Mouse (Mus musculus) heart, adult 18-20 months (tissue): ENCODE results near the gene Hist1h2bj. TPM values are rescaled to one million over a fixed set of nuclear protein-coding genes. Genes with fewer than 3 reads are reported as not detected.
A peak's percentile ranks its signal among the peaks of the same experiment; 100 is the strongest.

Experiments used
- DNase-seq, 2 experiments: peaks; one replicate each; pipeline ENCODE4 v3.0.0; 2021 to 2022; ENCODE audit warnings: mixed read lengths in 1 of 2
- total RNA-seq, 2 experiments: library from RNA; stranded (reverse); gene quantifications; 2 replicates each; pipeline ENCODE4 v1.2.3; 2021

Gene Hist1h2bj
- total RNA-seq, 2 experiments from 2014 or later, result 2.8 to 6.2 TPM

DNA sequence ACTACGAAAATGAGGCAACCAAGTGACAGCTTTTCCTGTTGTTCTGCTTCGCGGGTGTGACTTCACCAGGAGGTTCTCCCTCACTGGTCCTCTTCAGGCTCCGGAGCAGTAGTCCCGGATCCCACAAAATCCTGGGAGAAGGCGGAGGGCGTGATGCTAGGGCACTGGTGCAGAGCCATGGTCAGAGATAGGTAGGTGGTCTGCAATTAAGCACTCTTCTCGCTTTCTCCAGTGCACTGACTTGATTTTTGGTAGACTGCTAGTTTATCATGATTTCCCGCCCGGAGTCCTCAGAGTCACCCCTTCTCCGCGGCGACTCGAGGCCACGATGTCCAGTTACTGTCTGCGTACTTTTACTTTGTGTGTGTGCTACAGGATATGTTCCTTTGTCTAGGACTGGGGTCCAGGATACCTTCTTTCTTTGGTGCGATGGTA, 28.6 kb upstream of the Hist1h2bj start:
- peak in 1 of 2 experiments; percentile 51 for DNase-seq

- DNase-seq, result peak; percentile 77 to 89
These were observed 27.2 kb upstream of the Hist1h2bj start for GRCm38 (mm10) chr13:22015479-22016450.

DNA sequence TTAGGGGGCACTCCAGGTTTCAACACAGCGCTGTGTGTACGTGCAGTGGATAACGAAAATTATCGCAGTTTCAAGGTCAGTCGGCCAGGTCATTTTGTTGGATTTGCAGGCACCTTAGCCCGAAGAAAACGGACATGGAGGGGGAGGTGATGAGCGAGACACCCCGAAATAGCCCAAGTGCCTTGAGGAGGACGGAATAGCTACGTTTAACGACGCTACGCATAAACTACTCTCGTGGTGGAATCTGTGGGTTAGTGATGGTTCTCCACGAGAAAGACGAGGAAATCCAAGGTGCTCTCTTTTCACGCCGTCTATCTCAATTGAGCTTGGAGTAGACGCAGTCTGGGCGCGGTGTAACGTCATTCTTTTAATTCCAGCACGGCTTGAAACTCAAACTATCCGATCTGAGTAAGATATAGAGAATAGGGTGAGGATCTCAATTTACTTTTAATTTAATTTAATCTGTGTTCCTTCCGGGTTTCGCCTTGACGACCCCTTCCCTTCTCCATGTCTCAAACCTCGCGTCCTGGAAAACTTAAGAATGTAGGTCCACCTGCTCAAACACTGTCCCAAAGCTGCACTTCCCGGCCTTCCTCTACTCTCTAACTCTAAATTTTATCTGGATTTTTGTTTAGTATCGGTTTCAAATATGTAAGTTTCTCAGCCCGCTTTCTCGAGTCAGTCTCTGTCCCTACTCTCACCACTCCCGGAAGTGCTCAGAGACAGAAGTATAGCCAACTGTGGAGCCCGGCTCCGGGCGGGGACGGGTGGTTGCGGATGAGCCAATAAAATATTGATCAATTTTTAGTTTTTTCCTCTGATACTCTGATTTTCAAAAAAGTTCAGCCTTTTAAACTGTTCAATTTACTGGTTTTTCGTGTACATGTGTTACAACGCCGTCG, 22.8 kb upstream of the Hist1h2bj start:
- peak; percentile 36 to 54 for DNase-seq

DNA sequence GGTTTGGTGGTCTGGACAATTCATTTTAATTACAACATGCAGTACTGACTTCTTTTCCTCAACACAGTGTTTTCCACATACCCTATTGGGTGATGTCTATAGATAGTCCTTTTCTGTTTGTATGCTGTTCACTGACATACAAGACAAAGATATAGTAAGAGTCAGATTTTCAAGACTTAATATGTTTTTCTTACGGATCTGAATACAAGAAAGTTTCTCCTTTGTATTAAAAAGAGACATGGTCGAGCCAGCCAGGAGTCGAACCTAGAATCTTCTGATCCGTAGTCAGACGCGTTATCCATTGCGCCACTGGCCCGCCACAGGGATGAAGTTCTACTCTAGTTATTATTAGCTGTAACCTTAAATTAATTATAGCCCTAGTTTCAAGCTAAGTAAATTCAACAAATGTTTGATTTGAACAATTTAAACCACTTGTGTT, 22.1 kb upstream of the Hist1h2bj start:
- DNase-seq, result peak; percentile 83 to 93

DNA sequence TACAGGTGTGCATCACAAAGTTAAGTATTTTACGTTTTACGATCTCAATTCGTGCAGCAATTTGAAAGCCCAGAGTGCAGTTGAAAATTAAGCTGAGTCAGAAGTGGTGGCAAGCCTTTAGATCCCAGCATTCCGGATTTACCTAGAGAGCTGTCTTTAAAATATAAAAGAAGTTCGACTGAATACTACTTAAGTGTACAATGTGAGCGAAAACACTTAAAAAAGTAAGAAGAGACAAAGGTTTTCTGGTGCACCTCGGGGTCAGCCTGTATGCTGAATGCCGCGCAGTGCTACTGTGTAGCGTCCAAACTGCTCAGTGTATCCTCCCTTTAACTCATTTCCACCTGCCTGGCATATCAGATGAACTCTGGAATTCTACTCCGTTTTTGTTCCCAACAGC, 21.4 kb upstream of the Hist1h2bj start:
- DNase-seq, result peak in 1 of 2 experiments; percentile 53

- peak; percentile 89 to 96 for DNase-seq
These were observed 20.8 kb upstream of the Hist1h2bj start for GRCm38 (mm10) chr13:22022241-22022640.

- DNase-seq, result peak; percentile 83 to 95
These were observed 16.7 kb upstream of the Hist1h2bj start for GRCm38 (mm10) chr13:22026058-22027031.

DNA sequence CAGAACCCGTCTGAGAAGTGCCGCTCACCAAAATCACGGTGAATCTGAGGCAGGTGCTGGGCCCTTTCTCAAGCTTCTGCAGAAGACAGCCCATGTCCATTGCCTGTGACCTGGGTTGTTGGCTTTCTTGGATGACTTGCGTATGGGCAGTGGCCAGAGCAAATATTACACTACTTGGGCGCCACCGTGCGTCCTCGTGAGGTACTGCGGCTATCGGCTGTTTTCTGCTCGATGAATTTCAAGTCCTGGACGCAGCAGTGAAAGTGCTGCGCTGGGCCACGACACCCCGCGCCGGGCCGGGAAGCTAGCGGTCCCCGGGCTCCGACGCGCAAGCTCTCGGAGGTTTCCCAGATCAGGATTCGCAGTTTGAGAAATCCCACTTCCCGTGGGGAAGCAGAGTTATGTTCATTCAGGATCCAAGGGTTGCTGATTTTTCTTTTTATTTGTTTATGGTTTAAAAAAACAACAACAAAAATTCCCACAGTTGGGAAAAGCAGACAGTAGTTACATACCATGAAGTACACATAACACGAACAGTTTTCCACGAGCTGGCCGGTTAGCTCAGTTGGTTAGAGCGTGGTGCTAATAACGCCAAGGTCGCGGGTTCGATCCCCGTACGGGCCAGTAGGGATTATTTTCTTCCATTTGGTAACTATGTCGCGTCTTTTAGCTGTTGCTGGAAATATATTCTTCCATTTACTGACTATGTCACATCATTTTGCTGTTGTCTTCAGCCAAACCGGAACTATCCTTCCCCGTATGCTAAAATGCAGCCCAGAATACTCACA, 14.1 kb upstream of the Hist1h2bj start:
- DNase-seq, result peak; percentile 95 to 98

DNA sequence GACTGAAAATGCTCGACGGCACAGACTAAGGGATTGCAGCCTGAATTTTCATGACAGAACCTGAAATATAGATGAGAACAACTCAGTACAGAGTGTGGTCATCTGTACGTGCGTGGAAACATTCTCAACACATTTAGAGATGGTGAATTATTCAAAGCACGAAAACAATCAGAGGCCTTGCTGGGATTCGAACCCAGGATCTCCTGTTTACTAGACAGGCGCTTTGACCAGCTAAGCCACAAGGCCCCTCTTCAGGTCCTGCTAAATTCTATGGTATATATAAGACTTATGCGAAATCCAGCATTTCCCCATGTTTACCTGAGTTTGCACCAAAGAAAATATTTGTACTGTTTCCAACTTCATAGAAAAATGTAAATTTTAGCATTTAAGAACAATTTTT, 13.1 kb upstream of the Hist1h2bj start:
- no peak for DNase-seq

DNA sequence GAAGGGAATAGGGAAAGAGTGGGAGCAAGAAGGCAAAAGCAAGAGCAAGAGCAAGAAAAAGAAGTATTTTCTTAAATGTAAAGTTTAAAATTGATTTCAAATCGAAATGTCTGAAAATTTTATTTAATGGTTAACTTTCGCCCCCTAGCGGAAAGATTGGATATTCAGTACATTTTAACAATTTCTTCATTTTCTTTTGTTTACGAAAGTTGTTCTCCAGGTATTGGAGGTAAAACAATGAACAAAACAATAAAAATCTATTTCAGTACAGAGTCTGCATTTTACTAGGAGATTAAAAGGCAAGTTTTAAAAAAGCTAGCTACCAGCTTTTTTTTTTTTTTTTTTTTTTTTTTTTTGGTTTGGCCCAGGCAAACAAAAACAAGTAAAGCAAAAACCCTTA, 12.5 kb upstream of the Hist1h2bj start:
- peak in 1 of 2 experiments; percentile 58 for DNase-seq

DNA sequence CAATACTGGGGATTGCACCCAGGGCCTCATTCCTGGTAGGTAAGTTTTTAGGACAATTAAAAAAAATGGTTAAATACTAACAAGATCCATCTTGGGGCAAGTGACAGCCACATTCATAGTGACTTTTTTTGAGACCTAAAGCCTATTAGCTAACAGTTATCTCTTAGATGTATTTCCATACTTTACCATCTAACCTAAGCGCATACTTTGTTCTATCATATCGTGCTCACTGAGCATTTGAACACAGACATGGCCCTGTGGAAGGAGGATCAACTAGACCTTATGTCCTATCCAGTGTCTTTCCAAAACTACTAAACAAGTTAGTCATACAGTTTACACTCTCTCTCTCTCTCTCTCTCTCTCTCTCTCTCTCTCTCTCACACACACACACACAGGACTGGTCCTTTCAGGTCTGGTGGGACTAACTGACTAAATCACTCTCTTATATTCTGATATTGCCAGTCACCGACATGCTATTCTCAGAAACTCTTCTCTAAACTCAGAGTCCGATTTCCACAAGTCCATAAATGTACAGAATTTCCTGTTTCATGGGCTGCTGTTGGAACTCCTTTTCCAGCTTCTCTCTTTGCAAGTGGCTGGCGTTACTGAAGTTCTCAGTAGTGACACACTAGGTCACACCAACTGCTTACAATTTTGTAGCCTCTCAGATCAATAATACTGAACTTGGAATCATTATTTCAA, 9.1 kb upstream of the Hist1h2bj start:
- no peak for DNase-seq

- DNase-seq, result no peak
These were observed 8.4 kb upstream of the Hist1h2bj start for GRCm38 (mm10) chr13:22034443-22035266.

DNA sequence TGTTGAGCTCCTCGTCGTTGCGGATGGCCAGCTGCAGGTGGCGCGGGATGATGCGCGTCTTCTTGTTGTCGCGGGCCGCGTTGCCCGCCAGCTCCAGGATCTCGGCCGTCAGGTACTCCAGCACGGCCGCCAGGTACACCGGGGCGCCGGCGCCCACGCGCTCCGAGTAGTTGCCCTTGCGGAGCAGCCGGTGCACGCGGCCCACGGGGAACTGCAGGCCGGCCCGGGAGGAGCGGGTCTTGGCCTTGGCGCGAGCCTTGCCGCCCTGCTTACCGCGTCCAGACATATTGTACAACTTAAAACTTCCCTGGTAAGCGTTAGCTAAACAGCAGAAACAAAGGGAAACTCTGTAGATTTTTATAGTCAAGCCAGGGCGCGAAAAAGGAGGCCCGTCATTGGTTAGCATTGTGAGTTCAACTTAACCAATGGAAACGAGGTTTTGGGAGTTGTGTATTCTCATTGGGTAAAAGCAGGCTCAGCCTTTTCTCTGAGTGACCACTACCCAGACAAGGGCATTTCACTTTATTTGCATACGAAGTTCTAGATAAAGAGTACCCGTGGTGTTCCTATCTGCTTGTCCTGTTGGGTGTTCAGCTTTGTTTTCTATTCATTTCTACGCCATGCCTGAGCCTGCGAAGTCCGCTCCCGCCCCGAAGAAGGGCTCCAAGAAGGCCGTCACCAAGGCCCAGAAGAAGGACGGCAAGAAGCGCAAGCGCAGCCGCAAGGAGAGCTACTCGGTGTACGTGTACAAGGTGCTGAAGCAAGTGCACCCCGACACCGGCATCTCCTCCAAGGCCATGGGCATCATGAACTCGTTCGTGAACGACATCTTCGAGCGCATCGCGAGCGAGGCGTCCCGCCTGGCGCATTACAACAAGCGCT, 7.5 kb upstream of the Hist1h2bj start, which contains the start of the genes Hist1h2ah and Hist1h2bk:
Gene Hist1h2ah (minus strand): TSS at position 302 of the 882 bp plus-strand sequence.
Gene Hist1h2bk (plus strand): TSS at position 604 of the 882 bp plus-strand sequence.
- DNase-seq, result peak; percentile 90 to 91

DNA sequence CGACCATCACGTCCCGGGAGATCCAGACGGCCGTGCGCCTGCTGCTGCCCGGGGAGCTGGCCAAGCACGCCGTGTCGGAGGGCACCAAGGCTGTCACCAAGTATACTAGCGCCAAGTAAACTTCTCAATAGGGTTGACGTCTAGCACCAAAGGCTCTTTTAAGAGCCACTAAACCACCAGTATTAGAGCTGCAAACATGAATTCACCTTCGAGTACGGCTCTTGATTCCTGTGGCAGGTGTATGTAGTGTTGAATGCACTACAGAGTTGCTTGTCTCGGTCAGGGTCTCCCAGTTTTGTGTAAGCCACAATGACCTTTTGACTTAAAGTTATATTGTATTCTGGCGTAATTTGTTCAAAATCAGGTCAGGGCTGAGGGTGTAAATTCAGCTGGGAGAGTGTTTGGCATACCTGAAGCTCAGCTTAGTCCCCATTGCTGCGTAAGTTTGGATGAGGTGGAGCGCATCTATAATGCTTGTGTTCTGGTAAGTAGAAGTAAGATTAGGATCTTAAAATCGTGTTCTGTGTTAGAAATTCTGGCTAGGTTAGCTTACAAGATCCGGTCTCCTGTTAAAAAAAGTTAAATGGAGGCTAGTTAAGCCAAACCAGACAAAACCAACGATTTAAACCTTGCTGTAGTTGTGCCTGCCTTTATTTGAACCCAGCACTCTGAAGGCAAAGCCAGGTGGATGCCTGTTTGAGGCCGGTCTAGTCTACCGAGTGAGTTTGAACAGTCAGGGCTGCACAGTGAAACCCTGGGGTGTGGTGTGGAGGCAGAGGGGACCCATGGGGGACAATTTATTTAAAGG, 6.7 kb upstream of the Hist1h2bj start:
- DNase-seq, result no peak

- no peak for DNase-seq
These were observed 6.0 kb upstream of the Hist1h2bj start for GRCm38 (mm10) chr13:22036986-22037385.

- no peak for DNase-seq
These were observed 5.6 kb upstream of the Hist1h2bj start for GRCm38 (mm10) chr13:22037415-22037814.

- no peak for DNase-seq
These were observed 3.6 kb upstream of the Hist1h2bj start for GRCm38 (mm10) chr13:22039364-22039763.
